Mouse (Mus musculus) spleen, adult 2 months (tissue): ENCODE data around the gene Galnt17. TPM values are rescaled to one million over a fixed set of nuclear protein-coding genes. Genes with fewer than 3 reads are reported as not detected.

ENCODE experiments used
- DNase-seq, 2 experiments: peaks; one replicate each; pipeline versions ENCODE4 v3.0.0 to v3.0.0-alpha.2; 2012 to 2021; ENCODE audit warnings: low spot score in 2 of 2, low read depth in 1 of 2
- H3K27ac ChIP-seq: fragments of 200-500 bp; 2 replicates; pipeline ENCODE4 v1.5.1; 2012; ENCODE audit warnings: low read length, inconsistent platforms; ENCODE audit not compliant: insufficient read depth
- H3K27me3 ChIP-seq: fragments of 200-500 bp; 2 replicates; pipeline ENCODE4 v1.6.1; 2012; ENCODE audit warnings: mild to moderate bottlenecking, moderate library complexity, low read length, inconsistent platforms; ENCODE audit not compliant: control insufficient read depth, insufficient read depth
- H3K36me3 ChIP-seq: fragments of 200-500 bp; 2 replicates; pipeline ENCODE4 v1.6.1; 2012; ENCODE audit warnings: mild to moderate bottlenecking, low read length, inconsistent platforms; ENCODE audit not compliant: control insufficient read depth, insufficient read depth
- H3K4me1 ChIP-seq: fragments of 200-500 bp; 2 replicates; pipeline ENCODE4 v1.6.1; 2011; ENCODE audit warnings: inconsistent platforms; ENCODE audit not compliant: control insufficient read depth, insufficient read depth, insufficient read length
- H3K4me3 ChIP-seq: fragments of 200-500 bp; 2 replicates; pipeline ENCODE4 v1.5.1; 2011; ENCODE audit warnings: mild to moderate bottlenecking, inconsistent platforms; ENCODE audit not compliant: insufficient read depth, insufficient read length; ENCODE audit errors: extremely low read depth
- CTCF ChIP-seq: fragments of 200-500 bp; IDR thresholded peaks from 2 replicates; pipeline ENCODE4 v1.5.1; 2011; ENCODE audit warnings: mild to moderate bottlenecking, inconsistent platforms; ENCODE audit not compliant: insufficient read depth, insufficient read length, insufficient replicate concordance; ENCODE audit errors: extremely low read depth
- POLR2A ChIP-seq: fragments of 200-500 bp; IDR thresholded peaks from 2 replicates; pipeline ENCODE4 v1.6.1; 2011; ENCODE audit warnings: low read depth, low read length, inconsistent platforms
- WGBS: fragments of 180-500 bp; shearing (Covaris S2); methylation state at CpG from one replicate; pipeline ENCODE4 v1.1.7; 2018; 5-methylcytosine and 5-hydroxymethylcytosine counted together
- polyA plus RNA-seq: library from polyadenylated mRNA; depleted of rRNA; stranded (reverse); fragments of >200 nt; gene quantifications from 2 replicates; pipeline ENCODE4 v1.2.3, GENCODE M21; 2012

Galnt17 gene
- polyA plus RNA-seq, 1 experiment: 0.04 TPM

DNA sequence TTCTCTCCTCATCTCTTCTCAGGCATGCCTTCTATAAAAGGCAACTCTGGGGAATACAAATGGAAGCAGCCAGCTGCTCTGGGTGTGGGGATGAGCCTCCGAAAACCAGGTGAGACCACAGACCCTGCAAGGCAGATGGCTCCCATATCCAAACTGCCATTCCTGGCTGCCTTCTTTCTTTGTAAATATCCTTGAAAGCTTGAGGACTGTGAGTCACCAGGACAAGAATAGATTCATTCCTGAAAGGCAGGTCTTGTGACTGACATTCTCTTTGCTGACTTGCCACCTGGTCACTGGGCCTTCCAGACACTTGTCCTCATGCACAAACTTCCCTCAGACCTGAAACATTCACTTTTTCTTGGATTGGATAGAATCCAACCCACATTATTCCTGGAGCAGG lies 127.1 kb downstream of the Galnt17 start:
- no peaks in the 10 kb centered on the region; the same call in 1 of the 2 replicates for H3K27me3 ChIP-seq
- no peak for DNase-seq
- no peaks in the 10 kb centered on the region for H3K4me1 ChIP-seq
- no peak overlapping the region for H3K4me3 ChIP-seq
- 77% methylated on average over 1 of the region's 1 CpGs for WGBS
- H3K27ac ChIP-seq: no peak overlapping the region
- no peak for TF ChIP-seq CTCF
- TF ChIP-seq POLR2A: no peak
- H3K36me3 ChIP-seq: no peaks in the 10 kb centered on the region

- Histone ChIP-seq H3K36me3 (no peaks in the 10 kb centered on the region), H3K27ac (no peak overlapping the region), H3K27me3 (no peaks in the 10 kb centered on the region; the same call in 1 of the 2 replicates), H3K4me1 (no peaks in the 10 kb centered on the region), H3K4me3 (no peak overlapping the region)
- TF ChIP-seq POLR2A: no peak
- DNase-seq: no peak
- 92% methylated on average over 1 of the region's 1 CpGs for WGBS
Observed at GRCm38 (mm10) chr5:131180756-131181155, 127.5 kb downstream of the Galnt17 start.

DNA sequence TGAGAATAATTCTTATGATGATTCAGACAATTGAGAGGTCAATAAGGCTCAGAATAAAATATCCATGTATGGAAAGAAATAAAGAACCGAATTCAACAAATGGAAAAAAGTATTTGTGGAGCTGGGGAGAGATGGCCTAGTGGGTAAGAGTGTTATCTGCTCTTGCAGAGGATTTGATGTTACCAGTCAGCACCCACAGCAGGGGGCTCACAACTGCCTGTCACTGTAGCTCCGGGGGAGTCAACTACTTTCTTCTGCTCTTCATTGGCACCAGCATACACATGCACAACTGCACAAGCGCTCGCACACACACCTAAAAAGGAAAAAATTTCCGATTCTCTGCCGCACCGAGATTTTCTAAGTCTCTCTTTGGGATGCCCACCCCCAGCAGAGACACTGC lies 130.4 kb downstream of the Galnt17 start:
- H3K4me3 ChIP-seq: no peak overlapping the region
- H3K36me3 ChIP-seq: no peaks in the 10 kb centered on the region
- TF ChIP-seq CTCF (no peak), POLR2A (no peak)
- 65% methylated on average over 7 of the region's 7 CpGs for WGBS
- H3K27ac ChIP-seq: no peak overlapping the region
- DNase-seq: no peak
- no peaks in the 10 kb centered on the region for H3K27me3 ChIP-seq
- no peaks in the 10 kb centered on the region for H3K4me1 ChIP-seq

GRCm38 (mm10) chr5:131177168-131177567 lies 131.1 kb downstream of the Galnt17 start:
- 72% methylated on average over 2 of the region's 2 CpGs for WGBS
- Histone ChIP-seq H3K4me3 (no peak overlapping the region), H3K36me3 (no peaks in the 10 kb centered on the region), H3K27me3 (no peaks in the 10 kb centered on the region), H3K27ac (no peak overlapping the region), H3K4me1 (no peaks in the 10 kb centered on the region)
- TF ChIP-seq CTCF (no peak), POLR2A (no peak)
- DNase-seq: no peak

GRCm38 (mm10) chr5:131169186-131169585 lies 139.1 kb downstream of the Galnt17 start:
- TF ChIP-seq CTCF (no peak), POLR2A (no peak)
- no peak for DNase-seq
- 76% methylated on average over 6 of the region's 6 CpGs for WGBS
- Histone ChIP-seq H3K27me3 (no peaks in the 10 kb centered on the region), H3K27ac (no peak overlapping the region), H3K4me3 (no peak overlapping the region), H3K4me1 (no peaks in the 10 kb centered on the region), H3K36me3 (no peaks in the 10 kb centered on the region)

DNA sequence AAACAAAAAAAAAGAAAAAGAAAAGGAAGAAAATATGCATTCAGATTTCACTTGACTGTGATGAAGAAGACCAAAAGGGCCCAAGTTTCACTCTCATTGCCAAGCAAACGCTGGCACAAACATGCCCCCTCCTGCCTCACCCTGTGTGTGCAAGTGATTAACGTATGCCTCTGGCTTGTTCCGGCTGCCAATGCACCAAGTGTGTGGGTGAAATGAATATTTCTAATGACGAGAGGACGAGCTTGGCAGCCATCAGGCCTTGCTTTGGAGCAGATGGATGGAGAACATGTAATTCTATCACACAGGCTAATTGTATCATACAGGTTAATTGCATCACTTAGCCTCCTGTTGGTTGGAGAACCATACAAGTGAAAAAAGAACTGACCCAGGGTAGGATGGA lies 140.9 kb downstream of the Galnt17 start:
- H3K27ac ChIP-seq: no peak overlapping the region
- H3K4me3 ChIP-seq: no peak overlapping the region
- H3K4me1 ChIP-seq: no peaks in the 10 kb centered on the region
- no peaks in the 10 kb centered on the region for H3K36me3 ChIP-seq
- TF ChIP-seq POLR2A: no peak
- no peak for TF ChIP-seq CTCF
- WGBS: 80% methylated on average over 5 of the region's 5 CpGs
- no peak for DNase-seq
- no peaks in the 10 kb centered on the region for H3K27me3 ChIP-seq

DNA sequence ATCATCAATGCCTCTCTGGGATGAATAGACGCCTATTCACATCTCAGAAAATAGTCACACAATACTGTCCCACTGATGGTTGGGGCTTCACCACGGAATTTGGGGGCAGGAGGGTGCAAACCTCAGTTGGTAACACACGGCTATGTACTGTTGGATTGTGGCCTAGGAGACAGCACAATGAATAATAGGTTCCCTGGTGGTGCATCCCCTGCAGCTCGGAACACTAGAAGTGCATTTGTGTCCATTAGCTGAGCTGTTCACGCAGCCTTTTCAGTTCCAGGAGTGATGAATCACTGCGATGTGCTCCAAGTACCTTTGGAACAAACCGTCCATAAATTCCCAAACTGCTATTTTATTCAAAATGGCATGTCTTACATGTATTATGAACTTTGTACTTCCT lies 142.6 kb downstream of the Galnt17 start:
- Histone ChIP-seq H3K27me3 (no peaks in the 10 kb centered on the region), H3K4me3 (no peak overlapping the region), H3K36me3 (no peaks in the 10 kb centered on the region), H3K27ac (no peak overlapping the region), H3K4me1 (no peaks in the 10 kb centered on the region)
- TF ChIP-seq CTCF (no peak), POLR2A (no peak)
- DNase-seq: no peak
- WGBS: 83% methylated on average over 7 of the region's 7 CpGs

- no peaks in the 10 kb centered on the region for H3K36me3 ChIP-seq
- no peak overlapping the region for H3K4me3 ChIP-seq
- TF ChIP-seq POLR2A (no peak), CTCF (no peak)
- 46% methylated on average over 4 of the region's 4 CpGs for WGBS
- no peaks in the 10 kb centered on the region for H3K4me1 ChIP-seq
- H3K27me3 ChIP-seq: no peaks in the 10 kb centered on the region
- H3K27ac ChIP-seq: no peak overlapping the region
- DNase-seq: no peak
Observed at GRCm38 (mm10) chr5:131157866-131158265, 150.4 kb downstream of the Galnt17 start.
